12 mouse cellular contexts compared by ENCODE assay signal in the genomic region with DNA sequence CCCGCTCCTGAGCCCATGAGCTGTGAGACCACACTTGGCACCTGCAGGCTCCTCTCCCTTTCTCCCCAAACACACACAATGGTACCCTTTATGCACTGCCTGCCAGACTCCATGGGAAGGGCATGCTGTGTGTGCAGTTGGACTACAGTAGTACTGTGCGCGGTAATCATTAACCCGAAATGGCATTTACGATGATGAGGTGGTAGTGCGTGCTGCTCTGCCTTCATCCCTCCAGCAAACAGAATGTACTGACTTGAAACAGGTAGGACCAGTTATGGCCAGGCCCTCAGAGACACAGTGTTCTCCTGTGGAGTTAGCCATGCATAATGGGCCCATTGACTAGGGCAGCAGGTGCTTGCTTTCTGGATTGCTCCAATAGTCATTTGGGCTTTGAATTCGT.
DNase-seq lines count a peak whose midpoint lies in the region; ATAC-seq lines count a peak whose summit lies in the region.
"Had no signal": no experiment of that assay in that cellular context is flagged by ENCODE, and none has a peak within 500 bp of the region (broad histone marks: within the 10 kb centered on the region; RNA-seq: fewer than 3 reads in every experiment).

No protein-coding gene starts in this region.

- H3K27ac ChIP-seq in kidney, embryonic 15.5 days: peak overlapping the region; percentile 89
- peak overlapping the region; percentile 96 for H3K27ac ChIP-seq in lung, embryonic 16.5 days (ENCODE audit: low read length)
- H3K27ac ChIP-seq: layer of hippocampus, adult 2 months; midbrain, embryonic 12.5 days had no signal

- H3K4me2 ChIP-seq in kidney, embryonic 15.5 days: no peak overlapping the region
- H3K4me2 ChIP-seq in lung, embryonic 16.5 days (ENCODE audit: low read depth, low read length): no peak overlapping the region
- H3K4me2 ChIP-seq: midbrain, embryonic 12.5 days had no signal

- no peak overlapping the region for H3K4me3 ChIP-seq in kidney, embryonic 15.5 days (replicated peaks)
- no peak overlapping the region for H3K4me3 ChIP-seq in lung, embryonic 16.5 days (ENCODE audit: low read length)
- H3K4me3 ChIP-seq: layer of hippocampus, adult 2 months; midbrain, embryonic 12.5 days had no signal

- 75% methylated on average over 7 of the region's 7 CpGs for WGBS in kidney, embryonic 15.5 days
- 62% methylated on average over 7 of the region's 7 CpGs for WGBS in lung, embryonic 16.5 days

- H3K9ac ChIP-seq in kidney, embryonic 15.5 days: no peak overlapping the region
- H3K9ac ChIP-seq in lung, embryonic 16.5 days (ENCODE audit: low read length): no peak overlapping the region
- H3K9ac ChIP-seq: forebrain, postnatal 0 days; midbrain, embryonic 12.5 days had no signal

- no peaks in the 10 kb centered on the region for H3K36me3 ChIP-seq in kidney, embryonic 15.5 days
- no peaks in the 10 kb centered on the region for H3K36me3 ChIP-seq in lung, embryonic 16.5 days (ENCODE audit: control insufficient read depth, insufficient read depth, low read length)
- H3K36me3 ChIP-seq: midbrain, embryonic 12.5 days had no signal

- H3K9me3 ChIP-seq in kidney, embryonic 15.5 days (replicated peaks): no peaks in the 10 kb centered on the region
- H3K9me3 ChIP-seq in lung, embryonic 16.5 days (ENCODE audit: control insufficient read depth, low read length): no peaks in the 10 kb centered on the region
- H3K9me3 ChIP-seq: midbrain, embryonic 12.5 days had no signal

- no peaks in the 10 kb centered on the region for H3K27me3 ChIP-seq in kidney, embryonic 15.5 days
- H3K27me3 ChIP-seq in lung, embryonic 16.5 days (ENCODE audit: control insufficient read depth, insufficient read depth, low read depth, low read length): no peaks in the 10 kb centered on the region
- H3K27me3 ChIP-seq: midbrain, embryonic 12.5 days had no signal

- ATAC-seq in kidney, embryonic 15.5 days (replicated peaks; ENCODE audit: low FRiP score): peak; percentile 95
- peak; percentile 95 for ATAC-seq in lung, embryonic 16.5 days (ENCODE audit: low read depth)
- ATAC-seq in megakaryocyte-erythroid progenitor cell, adult 5-6 weeks (replicated peaks; ENCODE audit: low FRiP score, low TSS enrichment, poor library complexity, severe bottlenecking): no peak
- ATAC-seq in inflammation-experienced regulatory T-cells, adult 6 months: no peak
- ATAC-seq: forebrain, postnatal 0 days had no signal

- peak; percentile 76 for DNase-seq in urinary bladder, postnatal 14 days (ENCODE audit: low spot score)
- no peak for DNase-seq in urinary bladder, postnatal 10 days (ENCODE audit: low spot score)
- no peak for DNase-seq in left cerebral cortex, adult 18-20 months (ENCODE audit: low spot score in 2 of 2)
- DNase-seq: cerebellum, adult 18-20 months; forebrain, postnatal 0 days; right cerebral cortex, adult 18-20 months had no signal

- H3K4me1 ChIP-seq in kidney, embryonic 15.5 days: peaks cover 17% of the 10 kb centered on the region
- peaks cover 5% of the 10 kb centered on the region for H3K4me1 ChIP-seq in lung, embryonic 16.5 days (replicated peaks; ENCODE audit: control insufficient read depth, insufficient read depth, low read length)
- H3K4me1 ChIP-seq: midbrain, embryonic 12.5 days had no signal

Comparison
In these comparisons a context has a peak if more than half of its experiments do, and no peak if none do; other contexts are left out.
1. ATAC-seq: peak in kidney, embryonic 15.5 days (single experiment) and lung, embryonic 16.5 days (single experiment); none in megakaryocyte-erythroid progenitor cell, adult 5-6 weeks (single experiment) and inflammation-experienced regulatory T-cells, adult 6 months (single experiment).